Mouse (Mus musculus) liver, adult 2 months (tissue): ENCODE measurements around the gene Ephb3.

ENCODE experiments used
- CTCF ChIP-seq: fragments of 200-500 bp; IDR thresholded peaks from 2 replicates; pipeline ENCODE4 v1.5.1; 2011; ENCODE audit warnings: low read depth, low read length, control low read depth
- POLR2A ChIP-seq: fragments of 200-500 bp; IDR thresholded peaks from 2 replicates; pipeline ENCODE4 v1.6.1; 2011; ENCODE audit warnings: low read length, control low read depth; ENCODE audit not compliant: insufficient read depth; ENCODE audit errors: extremely low read depth

DNA sequence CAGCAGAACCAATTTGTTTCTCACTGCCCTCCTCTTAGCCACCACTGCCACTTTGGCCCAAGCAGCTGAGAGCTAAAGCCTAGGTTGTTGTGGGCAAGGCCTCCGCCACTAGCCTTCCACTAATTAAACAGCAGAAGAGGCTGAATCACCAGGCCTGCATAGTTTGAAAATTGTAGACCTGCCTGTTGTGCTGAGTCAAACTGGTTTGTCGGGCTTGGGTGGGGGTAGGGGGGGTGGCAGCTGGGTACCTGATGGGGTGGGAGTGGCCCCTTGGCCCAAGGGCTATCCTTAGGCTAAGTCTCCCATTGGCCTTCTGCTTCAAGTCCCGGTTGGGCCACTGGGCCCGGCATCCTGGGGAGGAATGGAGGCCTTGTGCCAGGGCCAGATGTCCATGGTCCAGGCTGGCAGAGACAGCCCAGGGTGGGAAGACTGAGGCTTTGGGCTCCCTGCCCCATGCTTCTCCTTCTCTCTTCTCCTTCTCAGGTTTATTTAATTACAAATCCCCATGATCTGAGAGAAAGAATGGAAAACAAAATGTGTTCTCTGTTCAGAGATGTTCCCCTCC lies 3.5 kb downstream of the Ephb3 start:
- TF ChIP-seq POLR2A = no peak
- no peak for TF ChIP-seq CTCF
